Mouse (Mus musculus) common myeloid progenitor, adult 5-6 weeks (primary cell): Measurements from ENCODE around the gene Ugp2. TPM values are rescaled to one million over a fixed set of nuclear protein-coding genes. Genes with fewer than 3 reads are reported as not detected.

ENCODE experiments used
- ATAC-seq: replicated peaks from 2 replicates; pipeline ENCODE4 v1.8.0; 2016; ENCODE audit warnings: low read depth, mild to moderate bottlenecking, moderate TSS enrichment, inconsistent platforms; ENCODE audit not compliant: poor library complexity, severe bottlenecking
- total RNA-seq: library from RNA; stranded (forward); fragments of 200-1000, 187-1606 nt; gene quantifications from 2 replicates; pipeline ENCODE4 v1.2.3, GENCODE M21; 2017

The Ugp2 gene
- 37.9 and 43.3 TPM in 2 replicates for total RNA-seq

GRCm38 (mm10) chr11:21371122-21371806, at the start of gene Ugp2:
TSS of gene Ugp2 (minus strand) at chr11:21371201.
- ATAC-seq = peak; percentile 98

DNA sequence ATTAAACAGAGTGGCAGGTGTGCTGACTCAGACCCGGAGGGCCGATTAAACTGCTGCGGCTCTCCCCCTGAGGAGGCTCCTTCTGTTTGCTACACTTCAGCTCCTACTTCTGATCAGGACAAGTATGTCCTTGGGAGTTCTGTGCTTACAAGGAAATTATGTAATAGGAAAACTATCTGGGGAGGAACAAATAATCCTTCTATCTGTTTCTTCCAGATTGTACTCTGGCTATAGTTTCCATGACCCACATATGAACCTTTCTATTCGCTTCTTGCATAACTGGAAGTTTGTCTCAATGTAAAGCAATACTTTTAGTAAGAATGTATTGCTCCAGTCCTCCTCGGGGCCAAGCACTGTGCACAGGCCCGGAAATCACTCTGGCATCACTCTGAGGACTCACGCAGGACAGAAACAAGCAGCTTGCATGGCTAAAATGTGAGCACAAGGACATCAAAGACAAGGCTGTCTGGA, 43.9 kb upstream of the Ugp2 start:
- no peak for ATAC-seq

DNA sequence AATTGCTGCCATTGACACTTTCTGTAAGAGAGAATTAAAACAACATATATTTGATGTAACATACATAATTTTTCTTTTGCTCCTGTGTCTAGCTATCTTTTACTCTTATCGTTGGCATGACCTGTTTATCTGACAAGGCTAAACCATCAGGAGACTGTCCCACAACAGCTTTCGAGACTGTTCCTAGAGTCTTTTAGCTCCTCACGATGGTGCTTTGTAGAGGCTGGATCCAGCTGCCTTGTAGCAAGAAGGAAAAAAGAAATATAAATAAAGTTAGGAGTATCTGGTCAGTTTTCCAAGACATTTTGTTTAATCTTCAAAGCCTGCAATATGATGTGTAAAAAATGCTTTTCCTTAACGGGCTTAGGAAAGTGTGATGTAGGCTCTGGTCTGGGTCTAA, 35.7 kb upstream of the Ugp2 start:
- no peak for ATAC-seq

DNA sequence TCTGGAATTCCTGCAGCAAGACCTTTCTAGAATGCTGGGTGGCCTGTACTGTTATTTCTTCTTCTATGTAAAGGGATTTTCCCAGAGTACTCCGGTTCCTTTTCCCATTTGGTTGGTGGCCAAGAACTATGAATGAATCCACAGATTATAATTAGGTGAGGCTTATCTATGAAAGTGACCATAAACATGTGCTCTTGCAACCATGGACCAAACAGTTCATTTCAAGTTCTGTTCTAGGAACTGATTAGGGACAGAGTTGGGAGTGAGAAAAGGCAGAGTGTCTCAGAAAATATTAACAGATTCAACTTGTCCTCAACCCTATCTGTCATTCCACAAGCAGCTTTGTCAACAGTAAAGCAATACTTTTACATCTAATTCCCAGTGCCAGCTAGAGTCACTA, 35.1 kb upstream of the Ugp2 start:
- no peak for ATAC-seq

GRCm38 (mm10) chr11:21403877-21404276, 32.9 kb upstream of the Ugp2 start:
- ATAC-seq = 0 out of 2 replicates have a peak, but pooled peaks have one; percentile 22

GRCm38 (mm10) chr11:21402481-21403254, 31.7 kb upstream of the Ugp2 start:
- peak; percentile 84 for ATAC-seq

- ATAC-seq = no peak
Observed at GRCm38 (mm10) chr11:21401248-21401647, 30.2 kb upstream of the Ugp2 start.

DNA sequence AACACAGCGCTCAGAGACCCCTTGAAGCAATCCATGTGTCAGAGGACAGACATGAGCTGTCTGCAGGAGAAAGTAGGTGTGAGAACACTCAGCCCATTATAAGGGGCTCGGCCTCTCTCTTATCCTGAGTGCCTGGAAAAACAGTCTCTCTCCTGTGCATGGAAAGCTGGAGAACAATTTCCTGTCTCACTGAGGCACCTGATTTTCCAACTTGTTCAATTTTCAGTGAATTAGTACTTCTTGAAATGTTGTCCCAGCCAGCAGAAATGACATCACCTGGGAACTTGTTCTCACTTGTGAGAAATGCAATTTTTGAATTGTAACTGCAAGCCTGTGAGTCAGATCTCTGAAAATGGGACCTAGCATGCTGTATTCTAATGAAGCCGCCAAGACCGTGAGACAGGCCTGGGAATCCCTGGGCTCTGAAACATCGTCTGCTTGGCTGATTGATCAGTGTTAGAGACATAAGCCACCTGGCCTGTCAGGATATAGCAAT, 28.2 kb upstream of the Ugp2 start:
- no peak for ATAC-seq

DNA sequence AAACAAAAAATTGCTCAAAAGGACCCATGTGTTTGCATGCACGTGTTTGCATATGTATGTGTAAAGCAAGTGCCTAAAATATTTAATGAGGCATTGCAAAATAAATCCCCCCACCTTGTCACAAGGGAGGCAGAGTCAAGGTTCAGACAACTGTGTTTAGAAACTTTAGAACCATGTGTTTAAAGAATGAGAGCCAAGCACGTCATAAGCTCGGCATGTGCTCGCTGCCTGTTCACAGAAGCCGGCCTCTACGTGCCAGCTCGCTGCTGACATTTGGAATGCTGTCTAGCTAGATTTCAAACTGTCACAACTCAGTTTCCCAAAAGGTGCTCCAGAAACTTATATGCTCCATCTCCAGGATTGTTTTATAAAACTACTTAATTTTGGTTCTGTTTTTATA, 27.5 kb upstream of the Ugp2 start:
- no peak for ATAC-seq

DNA sequence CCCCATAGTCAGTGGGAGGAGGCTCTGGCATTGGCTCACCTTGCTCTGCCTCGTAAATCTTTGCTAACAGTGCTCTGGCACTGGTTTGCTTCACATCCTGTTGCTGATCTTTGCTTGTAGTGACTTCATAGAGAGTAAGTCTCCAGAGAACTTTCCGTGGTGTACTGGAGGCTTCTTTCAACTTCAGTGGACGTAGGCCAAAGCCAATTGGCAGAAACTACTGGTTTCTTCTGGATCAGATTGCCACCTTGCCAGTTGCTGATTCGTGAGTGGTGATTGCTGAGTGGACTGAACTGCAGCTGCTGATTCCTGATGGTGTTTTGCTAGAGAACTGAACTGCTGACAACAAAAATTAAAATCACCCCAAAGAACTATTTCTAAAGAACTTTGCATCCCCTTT, 15.8 kb upstream of the Ugp2 start:
- no peak for ATAC-seq

DNA sequence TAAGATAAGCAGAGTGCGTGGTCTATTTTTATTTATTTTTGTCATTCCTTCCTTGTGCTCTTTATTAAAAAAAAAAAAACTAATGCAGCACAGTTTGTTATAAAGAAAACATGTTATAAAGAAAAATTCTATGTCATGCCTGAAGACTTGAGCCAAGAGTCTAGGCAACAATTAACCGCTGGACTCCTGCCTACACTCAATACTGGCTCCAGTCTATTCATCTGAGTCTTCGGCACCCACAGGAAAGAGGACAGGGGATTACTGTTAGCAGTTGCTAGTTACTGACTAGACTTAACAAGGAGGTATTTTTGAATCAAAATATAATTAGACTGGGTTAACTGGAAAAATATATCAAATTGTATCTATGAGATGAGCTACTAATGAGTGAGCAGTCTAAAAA, 3.1 kb upstream of the Ugp2 start:
- no peak for ATAC-seq

DNA sequence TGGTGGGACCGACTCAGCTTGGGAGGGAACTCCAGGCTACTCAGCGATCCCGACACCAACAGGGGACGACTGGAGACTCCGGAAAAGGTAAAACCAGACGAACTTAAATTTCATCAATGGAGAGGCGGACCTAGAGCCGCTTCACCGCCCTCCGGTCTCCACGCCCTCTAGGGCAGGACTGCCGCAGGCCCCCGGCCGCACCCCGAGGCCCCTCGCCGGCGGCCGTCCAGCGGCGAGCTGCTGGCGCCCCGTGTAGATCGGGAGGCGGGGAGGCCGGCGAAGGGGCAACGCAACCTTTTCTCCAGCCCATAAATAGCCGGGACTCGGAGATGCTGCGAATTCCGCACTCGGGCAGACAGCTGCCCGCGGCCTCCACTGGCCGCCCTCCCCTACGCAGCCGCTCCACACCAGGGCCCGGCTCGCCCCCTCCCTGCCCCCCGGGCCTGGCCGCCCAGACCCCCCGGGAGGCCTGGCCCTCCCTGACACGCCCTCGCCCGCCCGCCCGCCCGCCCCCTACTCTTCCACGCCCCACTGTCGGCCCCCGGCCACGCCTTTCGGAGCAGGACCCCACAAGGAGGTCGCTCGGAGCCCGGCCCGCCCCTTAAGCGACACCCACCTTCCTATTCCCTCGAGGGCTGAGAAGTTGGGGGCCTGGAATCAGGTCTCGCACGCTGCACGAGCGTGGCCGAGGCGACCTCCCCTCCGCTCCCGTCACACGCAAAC, 441 bp downstream of the Ugp2 start:
- ATAC-seq = peak; percentile 55

- 0 out of 2 replicates have a peak, but pooled peaks have one; percentile 20 for ATAC-seq
Observed at GRCm38 (mm10) chr11:21369248-21370016, 1.6 kb downstream of the Ugp2 start.

DNA sequence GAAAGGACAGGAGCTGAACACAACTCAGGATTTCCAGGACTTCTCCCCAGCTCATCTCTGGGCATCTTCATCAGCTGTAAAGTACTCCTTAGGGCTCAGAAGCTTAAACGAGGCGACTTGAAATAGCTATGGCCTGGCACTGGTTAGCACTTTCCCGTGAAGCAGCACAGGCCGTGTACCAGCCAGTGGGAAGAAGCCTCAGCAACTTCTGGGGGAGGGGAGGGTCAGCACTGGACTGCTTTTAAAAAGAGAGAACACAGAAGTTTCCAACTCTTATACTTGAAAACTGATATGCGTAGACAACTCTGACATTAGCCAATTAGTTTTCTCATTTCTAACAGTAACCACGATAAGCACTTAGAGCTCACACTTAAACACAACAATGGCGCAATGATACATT, 2.5 kb downstream of the Ugp2 start:
- no peak for ATAC-seq

DNA sequence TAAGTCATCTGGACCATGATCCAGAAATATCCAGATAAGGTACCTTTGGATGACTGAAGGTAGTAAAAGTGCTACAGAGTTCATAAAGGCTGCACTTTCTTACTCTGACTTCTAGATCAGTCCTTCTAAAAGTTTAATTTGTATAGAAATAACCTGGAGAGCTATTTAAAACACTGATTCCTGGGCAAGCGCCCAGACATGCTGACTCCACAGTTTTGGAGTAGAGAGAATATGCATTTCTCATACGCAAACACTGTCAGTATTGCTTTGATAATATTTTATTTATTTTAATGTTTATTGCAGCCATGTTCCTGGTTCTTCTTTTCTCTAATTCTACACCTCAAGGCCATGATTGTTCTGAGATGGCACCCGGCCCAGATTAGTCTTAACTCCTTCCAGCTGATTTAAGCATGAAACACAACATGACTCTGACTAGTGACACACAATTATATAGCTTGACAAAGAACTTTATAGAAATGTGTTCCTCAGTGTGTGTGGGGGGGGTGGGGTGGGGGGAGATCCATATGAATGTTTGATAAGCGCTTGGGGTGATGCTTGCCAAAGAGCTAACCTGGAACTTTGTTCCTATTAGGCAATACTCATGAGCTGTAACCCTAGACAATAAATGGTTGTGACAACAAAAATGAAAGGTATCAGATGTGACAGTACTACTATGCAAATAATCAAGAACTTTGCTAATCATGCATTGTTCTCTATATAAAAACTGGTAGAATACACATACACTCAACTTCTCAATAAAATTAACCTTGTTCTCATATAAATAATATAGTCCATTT, 7.7 kb downstream of the Ugp2 start:
- no peak for ATAC-seq

DNA sequence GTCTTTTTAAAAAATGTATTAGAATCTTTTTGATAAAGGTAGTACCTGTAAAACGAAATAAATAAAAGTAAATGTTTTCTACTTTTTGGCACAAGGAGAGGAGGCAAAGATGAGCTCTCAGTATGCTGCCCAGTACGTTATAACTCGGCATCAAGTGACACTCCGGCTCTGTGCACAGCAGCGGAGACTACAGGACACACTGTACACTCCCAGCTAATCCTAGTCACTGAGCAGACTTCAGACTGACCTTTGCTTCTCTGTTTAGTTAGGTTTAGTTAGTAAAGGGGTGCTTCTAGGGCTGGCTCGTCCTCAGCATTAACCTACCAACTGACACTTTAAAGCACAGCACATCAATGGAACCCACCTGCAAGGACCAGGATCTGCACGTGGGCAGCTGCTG, 19.7 kb downstream of the Ugp2 start:
- no peak for ATAC-seq

- no peak for ATAC-seq
Observed at GRCm38 (mm10) chr11:21348890-21349289, 22.1 kb downstream of the Ugp2 start.

- no peak for ATAC-seq
Observed at GRCm38 (mm10) chr11:21346020-21346419, 25.0 kb downstream of the Ugp2 start.

DNA sequence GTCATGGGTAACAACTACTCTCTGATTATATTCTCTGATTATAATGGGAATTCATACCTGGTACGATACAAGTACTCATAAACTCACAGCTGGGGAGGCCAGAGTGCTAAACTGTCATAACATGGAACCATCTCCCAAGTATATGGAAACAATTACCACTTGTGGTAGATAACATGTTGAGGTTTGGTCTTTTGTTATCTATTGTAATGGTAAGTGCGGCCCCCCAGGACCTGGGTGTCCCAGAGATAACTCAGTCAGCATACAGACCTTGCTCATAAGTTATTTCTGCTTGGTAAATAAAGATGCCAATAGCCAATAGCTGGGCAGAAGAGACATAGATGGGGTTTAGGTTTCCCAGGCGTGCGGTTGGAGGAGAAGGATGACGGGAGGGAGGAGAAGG, 27.5 kb downstream of the Ugp2 start:
- 0 out of 2 replicates have a peak, but pooled peaks have one; percentile 29 for ATAC-seq
